Mouse (Mus musculus) CD4-positive, CD25-positive, alpha-beta regulatory T cell, adult 4 months (primary cell): ENCODE measurements around the gene Tspan31. TPM values are rescaled to one million over a fixed set of nuclear protein-coding genes. Genes with fewer than 3 reads are reported as not detected.
A peak's percentile ranks its signal among the peaks of the same experiment; 100 is the strongest.

Experiments used
- ATAC-seq: one replicate; pipeline ENCODE4 v1.8.0; 2017
- polyA plus RNA-seq, 2 experiments: library from polyadenylated mRNA; unstranded; fragments of 100-300 nt; shearing (Covaris generic); gene quantifications; one replicate each; pipeline ENCODE4 v1.2.1; 2017

Tspan31 gene
- polyA plus RNA-seq, 2 experiments from 2014 or later: 87.4 to 109 TPM

- peak; percentile 87 for ATAC-seq
Measured at GRCm38 (mm10) chr10:127041774-127042338, 28.2 kb downstream of the Tspan31 start.

- ATAC-seq: peak; percentile 70
Measured at GRCm38 (mm10) chr10:127041274-127041766, 28.7 kb downstream of the Tspan31 start, which contains the start of the genes Mettl1 and Eef1akmt3. Mettl1 (plus strand) TSS chr10:127041414. Eef1akmt3 (minus strand) TSS chr10:127041513.

GRCm38 (mm10) chr10:127040569-127041214 is 29.4 kb downstream of the Tspan31 start:
- ATAC-seq: no peak

GRCm38 (mm10) chr10:127037641-127038040 is 32.4 kb downstream of the Tspan31 start:
- no peak for ATAC-seq

- no peak for ATAC-seq
Measured at GRCm38 (mm10) chr10:127036273-127036672, 33.8 kb downstream of the Tspan31 start.

GRCm38 (mm10) chr10:127033301-127033741 is 36.7 kb downstream of the Tspan31 start:
- no peak for ATAC-seq

GRCm38 (mm10) chr10:127030336-127031296 is 39.4 kb downstream of the Tspan31 start, which contains the start of gene Tsfm:
Tsfm (minus strand) TSS chr10:127030840.
- ATAC-seq: peak; percentile 85

- ATAC-seq: no peak
Measured at GRCm38 (mm10) chr10:127018422-127018821, 51.6 kb downstream of the Tspan31 start.

Other genes starting within 250 kb of the Tspan31 start
- gene Atp23, start 168.9 kb downstream of the Tspan31 start, polyA plus RNA-seq: 1 to 10 TPM; 2.7 to 6.1 TPM
- gene Ctdsp2, start 91.5 kb downstream of the Tspan31 start, polyA plus RNA-seq: 10 to 100 TPM; 35.4 to 37.8 TPM
- gene Avil, start 69.6 kb downstream of the Tspan31 start, polyA plus RNA-seq: under 1 TPM; 0.11 to 0.20 TPM
- 10 to 100 TPM; 38.2 to 54.1 TPM for gene Tsfm, start 39.4 kb downstream of the Tspan31 start, polyA plus RNA-seq
- 10 to 100 TPM; 29.9 to 30.2 TPM for gene Mettl1, start 28.9 kb downstream of the Tspan31 start, polyA plus RNA-seq
- gene Eef1akmt3, start 28.8 kb downstream of the Tspan31 start, polyA plus RNA-seq: under 1 TPM in 1 of 2 experiments, not detected in 1; 0.38 TPM
- under 1 TPM in 1 of 2 experiments, not detected in 1; 0.27 TPM for gene Cyp27b1, start 22.0 kb downstream of the Tspan31 start, polyA plus RNA-seq
- gene March9, start 10.1 kb downstream of the Tspan31 start, polyA plus RNA-seq: under 1 TPM; 0.19 to 0.73 TPM
- 100 to 1,000 TPM; 294 to 347 TPM for gene Cdk4, start 6.7 kb downstream of the Tspan31 start, polyA plus RNA-seq
- gene Agap2, start 5.0 kb upstream of the Tspan31 start, polyA plus RNA-seq: 10 to 100 TPM; 29.8 to 34.6 TPM
- 100 to 1,000 TPM in 1 of 2 experiments, 10 to 100 TPM in 1; 78.1 to 142 TPM for gene Os9, start 50.9 kb upstream of the Tspan31 start, polyA plus RNA-seq
- 100 to 1,000 TPM; 166 to 206 TPM for gene B4galnt1, start 95.0 kb upstream of the Tspan31 start, polyA plus RNA-seq
- 1 to 10 TPM; 2.6 to 2.8 TPM for gene Slc26a10, start 110.4 kb upstream of the Tspan31 start, polyA plus RNA-seq
- gene Arhgef25, start 119.8 kb upstream of the Tspan31 start, polyA plus RNA-seq: under 1 TPM in 1 of 2 experiments, not detected in 1; 0.38 TPM
- 10 to 100 TPM; 39.4 to 42.2 TPM for gene Dtx3, start 125.5 kb upstream of the Tspan31 start, polyA plus RNA-seq
- 10 to 100 TPM; 24.2 to 39.3 TPM for gene Pip4k2c, start 141.3 kb upstream of the Tspan31 start, polyA plus RNA-seq
- not detected for gene Kif5a, start 193.1 kb upstream of the Tspan31 start, polyA plus RNA-seq
- 10 to 100 TPM; 43.8 to 48.0 TPM for gene Dctn2, start 196.1 kb upstream of the Tspan31 start, polyA plus RNA-seq
- gene Mbd6, start 218.8 kb upstream of the Tspan31 start, polyA plus RNA-seq: 10 to 100 TPM in 1 of 2 experiments, 1 to 10 TPM in 1; 4.0 to 14.7 TPM
- 10 to 100 TPM; 20.4 to 33.2 TPM for gene Mars, start 241.5 kb upstream of the Tspan31 start, polyA plus RNA-seq